Mouse (Mus musculus) heart, embryonic 10.5 days (tissue): ENCODE data around the gene Rab22a. TPM values are rescaled to one million over a fixed set of nuclear protein-coding genes. Genes with fewer than 3 reads are reported as not detected.

Experiments used
- DNase-seq: peaks from one replicate; pipeline ENCODE4 v3.0.0-alpha.2; 2017; ENCODE audit warnings: low spot score
- H3K27ac ChIP-seq: fragments of 300-500 bp; sonication (generic); 2 replicates; pipeline ENCODE4 v1.5.1; 2016; ENCODE audit warnings: mild to moderate bottlenecking
- H3K27me3 ChIP-seq: fragments of 300-500 bp; sonication (generic); 2 replicates; pipeline ENCODE4 v1.6.1; 2016; ENCODE audit warnings: mild to moderate bottlenecking; ENCODE audit not compliant: poor library complexity, insufficient read depth, severe bottlenecking
- H3K36me3 ChIP-seq: fragments of 300-500 bp; sonication (generic); 2 replicates; pipeline ENCODE4 v1.6.1; 2016; ENCODE audit warnings: mild to moderate bottlenecking, moderate library complexity
- H3K4me1 ChIP-seq: fragments of 300-500 bp; sonication (generic); 2 replicates; pipeline ENCODE4 v1.6.1; 2016; ENCODE audit warnings: mild to moderate bottlenecking
- H3K4me3 ChIP-seq: fragments of 300-500 bp; sonication (generic); 2 replicates; pipeline ENCODE4 v1.5.1; 2016; ENCODE audit warnings: mild to moderate bottlenecking, moderate library complexity
- H3K9me3 ChIP-seq: fragments of 300-500 bp; sonication (generic); 2 replicates; pipeline ENCODE4 v1.6.1; 2016; ENCODE audit warnings: mild to moderate bottlenecking, moderate library complexity
- WGBS: fragments of 180-500 bp; shearing (Covaris S2); methylation state at CpG from one replicate; pipeline ENCODE4 v1.1.7; 2016; 5-methylcytosine and 5-hydroxymethylcytosine counted together
- polyA plus RNA-seq: library from polyadenylated mRNA; unstranded; fragments of >200 nt; fragmentation: Nextera tagmentation; extraction: Ambion mirVana; gene quantifications from 2 replicates; pipeline ENCODE4 v1.2.1, GENCODE M21; 2016

Rab22a gene
- polyA plus RNA-seq, 1 experiment from 2014 or later = 33.9 TPM

GRCm38 (mm10) chr2:173649762-173650161 is 9.8 kb upstream of the Rab22a start:
- H3K27me3 ChIP-seq = no peaks in the 10 kb centered on the region
- H3K9me3 ChIP-seq = no peaks in the 10 kb centered on the region
- peaks cover 24% of the 10 kb centered on the region for H3K36me3 ChIP-seq
- H3K4me1 ChIP-seq = peaks cover 3% of the 10 kb centered on the region; the same call in 1 of the 2 replicates
- WGBS = 84% methylated on average over 10 of the region's 10 CpGs
- no peak for DNase-seq
- H3K4me3 ChIP-seq = no peak overlapping the region
- no peak overlapping the region for H3K27ac ChIP-seq

GRCm38 (mm10) chr2:173653526-173653925 is 6.0 kb upstream of the Rab22a start:
- H3K27me3 ChIP-seq = no peaks in the 10 kb centered on the region
- WGBS = 86% methylated on average over 5 of the region's 5 CpGs
- no peak for DNase-seq
- H3K36me3 ChIP-seq = peaks cover 16% of the 10 kb centered on the region
- H3K27ac ChIP-seq = no peak overlapping the region
- H3K4me3 ChIP-seq = no peak overlapping the region
- H3K9me3 ChIP-seq = no peaks in the 10 kb centered on the region
- H3K4me1 ChIP-seq = peaks cover 19% of the 10 kb centered on the region

GRCm38 (mm10) chr2:173657736-173658135 is 1.8 kb upstream of the Rab22a start:
- Histone ChIP-seq H3K27me3 (no peaks in the 10 kb centered on the region), H3K4me3 (no peak overlapping the region), H3K9me3 (no peaks in the 10 kb centered on the region), H3K4me1 (peaks cover 32% of the 10 kb centered on the region), H3K36me3 (peaks cover 15% of the 10 kb centered on the region), H3K27ac (no peak overlapping the region)
- no peak for DNase-seq
- 68% methylated on average over 6 of the region's 6 CpGs for WGBS

GRCm38 (mm10) chr2:173658517-173658916 is 1.0 kb upstream of the Rab22a start:
- Histone ChIP-seq H3K9me3 (no peaks in the 10 kb centered on the region), H3K27me3 (no peaks in the 10 kb centered on the region), H3K4me3 (peak overlapping the region; percentile 98), H3K4me1 (peaks cover 35% of the 10 kb centered on the region), H3K27ac (0 out of 2 replicates have a peak overlapping the region, but pooled peaks have one; percentile 98), H3K36me3 (peaks cover 22% of the 10 kb centered on the region)
- 84% methylated on average over 4 of the region's 4 CpGs for WGBS
- DNase-seq = no peak

GRCm38 (mm10) chr2:173659926-173660684 is 545 bp downstream of the Rab22a start:
- Histone ChIP-seq H3K27ac (peak overlapping the region; percentile 98), H3K9me3 (no peaks in the 10 kb centered on the region), H3K27me3 (no peaks in the 10 kb centered on the region), H3K4me1 (peaks cover 39% of the 10 kb centered on the region), H3K36me3 (peaks cover 38% of the 10 kb centered on the region), H3K4me3 (peak overlapping the region; percentile 98)
- under 1% methylated on average over 47 of the region's 52 CpGs for WGBS
- no peak for DNase-seq

GRCm38 (mm10) chr2:173662255-173662950 is 2.8 kb downstream of the Rab22a start:
- H3K36me3 ChIP-seq = peaks cover 58% of the 10 kb centered on the region
- no peak for DNase-seq

GRCm38 (mm10) chr2:173664736-173665135 is 5.2 kb downstream of the Rab22a start:
- no peak overlapping the region for H3K27ac ChIP-seq
- no peaks in the 10 kb centered on the region for H3K9me3 ChIP-seq
- DNase-seq = no peak
- WGBS = 93% methylated on average over 4 of the region's 4 CpGs
- peaks cover 23% of the 10 kb centered on the region for H3K4me1 ChIP-seq
- peaks cover 61% of the 10 kb centered on the region for H3K36me3 ChIP-seq
- H3K4me3 ChIP-seq = no peak overlapping the region
- no peaks in the 10 kb centered on the region for H3K27me3 ChIP-seq

More at GRCm38 (mm10) chr2:173662255-173662950, 2.8 kb downstream of the Rab22a start:
- no peaks in the 10 kb centered on the region for H3K9me3 ChIP-seq
- peaks cover 37% of the 10 kb centered on the region for H3K4me1 ChIP-seq
- no peak overlapping the region for H3K27ac ChIP-seq
- 80% methylated on average over 9 of the region's 9 CpGs for WGBS
- no peak overlapping the region for H3K4me3 ChIP-seq
- no peaks in the 10 kb centered on the region for H3K27me3 ChIP-seq

GRCm38 (mm10) chr2:173665271-173665670 is 5.7 kb downstream of the Rab22a start:
- no peak for DNase-seq
- H3K27ac ChIP-seq = no peak overlapping the region
- no peaks in the 10 kb centered on the region for H3K27me3 ChIP-seq
- no peaks in the 10 kb centered on the region for H3K9me3 ChIP-seq
- H3K36me3 ChIP-seq = peaks cover 61% of the 10 kb centered on the region
- peaks cover 27% of the 10 kb centered on the region for H3K4me1 ChIP-seq
- H3K4me3 ChIP-seq = no peak overlapping the region
- WGBS = 69% methylated on average over 2 of the region's 2 CpGs

GRCm38 (mm10) chr2:173666876-173667275 is 7.3 kb downstream of the Rab22a start:
- no peak overlapping the region for H3K4me3 ChIP-seq
- H3K27ac ChIP-seq = no peak overlapping the region
- peaks cover 52% of the 10 kb centered on the region for H3K36me3 ChIP-seq
- no peaks in the 10 kb centered on the region for H3K9me3 ChIP-seq
- H3K4me1 ChIP-seq = peaks cover 28% of the 10 kb centered on the region; the same call in 1 of the 2 replicates
- WGBS = 87% methylated on average over 3 of the region's 3 CpGs
- DNase-seq = no peak
- no peaks in the 10 kb centered on the region for H3K27me3 ChIP-seq

GRCm38 (mm10) chr2:173672328-173672896 is 12.9 kb downstream of the Rab22a start:
- H3K27ac ChIP-seq = no peak overlapping the region
- no peaks in the 10 kb centered on the region for H3K9me3 ChIP-seq
- peaks cover 14% of the 10 kb centered on the region; the same call in 1 of the 2 replicates for H3K36me3 ChIP-seq
- no peak for DNase-seq
- no peaks in the 10 kb centered on the region for H3K27me3 ChIP-seq
- WGBS = 80% methylated on average over 2 of the region's 2 CpGs
- H3K4me1 ChIP-seq = peaks cover 31% of the 10 kb centered on the region
- H3K4me3 ChIP-seq = no peak overlapping the region

GRCm38 (mm10) chr2:173673469-173673868 is 13.9 kb downstream of the Rab22a start:
- peaks cover 31% of the 10 kb centered on the region for H3K4me1 ChIP-seq
- peaks cover 10% of the 10 kb centered on the region; the same call in 1 of the 2 replicates for H3K36me3 ChIP-seq
- H3K27me3 ChIP-seq = no peaks in the 10 kb centered on the region
- no peak overlapping the region for H3K4me3 ChIP-seq
- H3K9me3 ChIP-seq = no peaks in the 10 kb centered on the region
- WGBS = 51% methylated on average over 1 of the region's 1 CpGs
- DNase-seq = peak; percentile 83
- H3K27ac ChIP-seq = no peak overlapping the region

GRCm38 (mm10) chr2:173678593-173678992 is 19.0 kb downstream of the Rab22a start:
- Histone ChIP-seq H3K27me3 (no peaks in the 10 kb centered on the region), H3K4me1 (peaks cover 18% of the 10 kb centered on the region), H3K9me3 (no peaks in the 10 kb centered on the region), H3K27ac (no peak overlapping the region), H3K36me3 (peaks cover 10% of the 10 kb centered on the region; the same call in 1 of the 2 replicates), H3K4me3 (no peak overlapping the region)
- DNase-seq = no peak
- 92% methylated on average over 2 of the region's 2 CpGs for WGBS

GRCm38 (mm10) chr2:173679217-173679616 is 19.7 kb downstream of the Rab22a start:
- WGBS = 64% methylated on average over 3 of the region's 3 CpGs
- Histone ChIP-seq H3K4me3 (no peak overlapping the region), H3K4me1 (peaks cover 18% of the 10 kb centered on the region), H3K36me3 (peaks cover 13% of the 10 kb centered on the region; the same call in 1 of the 2 replicates), H3K9me3 (no peaks in the 10 kb centered on the region), H3K27ac (no peak overlapping the region), H3K27me3 (no peaks in the 10 kb centered on the region)
- DNase-seq = no peak
